Mouse (Mus musculus) T-helper 2 cell (primary cell): ENCODE results near the gene Auts2.

Experiments
- in situ Hi-C: fragments of 300-600 bp; cut with MboI, MseI; formaldehyde crosslinking; loops from one replicate; pipeline ENCODE4 v1.15.1; 2025; ENCODE audit warnings: high pct_unique_total_duplicates

The Auts2 gene

DNA sequence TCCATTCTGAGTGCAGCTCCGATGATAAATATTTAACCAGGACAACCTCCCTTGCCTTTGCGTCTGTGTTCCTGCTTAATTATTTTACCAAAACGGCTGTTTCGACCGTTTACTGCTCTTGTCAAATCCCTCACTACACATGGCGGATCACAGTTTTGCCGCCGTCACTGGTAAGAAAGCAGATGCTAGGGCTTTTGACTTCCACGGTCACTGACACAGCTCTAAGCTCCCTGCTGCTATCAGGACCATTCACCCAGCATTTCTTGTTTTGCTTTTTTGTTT, 698.7 kb downstream of the Auts2 start:
- in situ Hi-C loops = no loop called here

DNA sequence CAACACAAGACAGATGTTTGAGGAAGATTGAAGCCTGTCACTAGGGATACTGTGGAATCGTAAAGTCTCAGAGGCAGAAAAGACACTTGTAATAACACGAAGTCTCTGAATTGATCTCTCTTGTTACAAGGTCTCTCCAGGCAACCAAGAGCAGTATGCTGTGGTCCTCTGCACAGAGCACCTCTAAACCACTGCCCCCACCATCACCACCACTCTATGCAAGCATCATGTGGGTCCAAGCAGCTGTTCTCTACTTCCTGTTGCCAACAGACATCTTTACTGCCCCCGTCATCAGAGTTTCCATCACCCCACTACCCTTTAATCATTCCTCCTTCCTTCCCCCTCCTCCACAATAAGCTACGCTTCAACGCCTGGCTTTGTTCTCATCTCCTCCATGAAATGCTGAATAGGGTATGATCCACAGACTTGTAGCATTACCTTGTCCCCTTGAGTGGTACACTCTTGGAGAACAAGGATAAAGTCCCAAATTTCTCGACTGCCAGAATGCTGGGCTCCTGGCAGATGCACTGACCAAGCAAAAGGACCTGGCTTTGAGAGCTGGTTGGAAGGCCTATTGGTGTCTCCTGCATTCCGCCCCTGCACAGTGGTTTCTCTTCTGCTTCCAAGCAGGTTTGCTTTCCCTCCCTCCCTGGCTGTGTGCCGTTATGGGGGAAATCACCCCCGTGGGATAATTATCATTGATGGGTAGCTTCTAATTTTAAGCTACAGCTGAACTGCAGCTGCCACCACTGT, 699.2 kb downstream of the Auts2 start:
- in situ Hi-C loops = no loop called here

DNA sequence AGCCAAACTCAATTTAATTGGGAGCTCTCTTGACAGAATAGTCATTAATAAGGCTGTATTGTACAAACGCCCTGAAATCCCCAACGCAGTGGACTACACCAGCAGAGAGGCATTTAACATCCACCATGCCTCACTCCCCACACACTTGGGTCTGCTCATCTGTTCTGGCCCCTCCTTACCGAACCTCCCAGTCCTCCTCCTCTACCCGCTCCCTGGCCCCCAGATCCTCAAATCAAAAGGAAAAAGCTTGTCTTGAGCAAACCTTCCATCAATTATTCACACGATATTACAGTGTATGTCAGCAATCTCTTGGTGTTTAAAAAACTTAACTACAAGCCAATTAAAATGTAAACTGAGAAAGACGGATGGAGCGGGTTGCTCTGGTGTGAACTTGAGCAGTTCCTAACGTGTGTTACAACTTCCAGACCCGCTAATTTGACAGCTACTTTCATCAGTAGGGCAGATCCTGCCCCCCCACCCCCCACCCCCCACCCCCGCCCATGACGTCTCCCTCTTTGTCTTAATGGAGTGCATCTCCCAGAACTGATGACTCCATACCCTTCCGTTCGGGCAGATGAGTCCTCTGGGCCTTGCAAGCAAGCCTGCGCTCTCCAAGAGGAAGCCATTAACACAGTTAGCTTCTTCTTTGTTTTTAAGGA, 703.4 kb downstream of the Auts2 start:
- in situ Hi-C loops = no loop called here

DNA sequence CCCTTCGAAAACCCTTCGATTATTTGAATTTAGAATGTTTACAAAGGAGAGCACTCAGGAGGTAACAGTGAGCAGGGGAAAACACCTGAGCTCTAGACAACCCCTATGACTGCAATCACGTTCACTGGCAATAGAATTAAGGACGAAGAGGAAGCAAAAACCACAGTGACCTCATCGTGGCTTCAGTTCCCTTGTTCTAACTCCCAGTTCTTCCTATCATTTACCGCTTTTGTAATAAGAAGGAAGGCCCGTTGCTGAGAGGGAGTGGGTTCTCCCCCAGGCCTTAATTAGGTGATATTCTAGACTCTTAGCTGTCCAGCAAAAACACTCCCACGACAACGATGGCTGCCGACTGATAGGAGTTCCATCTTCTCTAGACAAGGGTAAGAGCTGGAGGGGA, 704.1 kb downstream of the Auts2 start:
- in situ Hi-C loops = no loop called here

DNA sequence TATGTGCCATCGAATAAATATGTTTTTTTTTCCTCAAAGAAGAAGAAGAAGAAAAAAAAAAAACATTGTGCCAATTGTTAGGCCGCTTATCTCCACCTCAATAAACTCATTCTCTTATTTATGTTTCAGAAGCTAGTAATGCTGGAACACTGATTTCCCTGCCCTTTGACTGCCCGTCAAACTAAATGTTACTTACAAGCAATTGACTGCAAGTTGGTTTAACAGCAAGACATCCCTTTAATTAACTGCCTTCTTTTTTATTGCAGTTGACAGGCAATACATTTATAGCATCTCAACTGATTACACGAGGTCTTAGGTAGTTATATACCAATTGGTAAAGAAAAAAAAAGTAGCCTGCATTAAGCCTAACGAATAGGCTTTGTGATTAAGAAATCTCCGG, 705.1 kb downstream of the Auts2 start:
- in situ Hi-C loops = no loop called here

DNA sequence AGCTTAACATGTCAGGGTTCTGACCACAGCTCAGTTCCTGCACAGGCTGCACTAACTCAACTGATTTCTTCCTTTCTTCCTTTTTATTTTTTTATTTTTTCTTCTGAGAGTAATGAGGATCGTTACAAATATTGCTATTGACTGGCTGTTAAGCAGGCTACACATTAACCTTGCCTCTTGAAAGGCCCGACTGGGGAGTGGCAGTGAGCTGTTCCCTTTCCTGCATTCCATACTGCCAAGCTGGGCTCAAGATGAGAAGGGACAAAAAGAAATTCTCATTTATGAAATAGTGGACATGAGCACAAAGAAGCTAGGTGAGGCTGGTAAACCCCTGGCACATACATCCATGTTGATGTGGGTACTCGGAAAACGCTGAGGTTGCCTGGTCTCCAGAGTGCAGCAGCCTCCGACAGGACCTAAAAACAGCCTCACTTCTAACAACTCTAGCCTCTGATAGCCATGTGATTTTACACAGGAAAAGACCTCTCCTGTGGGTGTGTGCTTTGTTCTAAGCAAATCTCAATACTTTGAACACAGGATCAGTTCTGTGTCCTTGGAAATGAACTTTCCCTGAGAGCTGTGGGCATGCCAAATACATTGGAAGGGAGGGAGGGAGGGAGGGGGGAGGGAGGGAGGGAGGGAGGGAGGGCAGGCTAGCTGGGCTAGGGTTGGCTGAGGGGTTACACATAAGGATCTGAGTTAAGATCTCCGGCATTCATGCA, 707.0 kb downstream of the Auts2 start:
- in situ Hi-C loops = no loop called here

DNA sequence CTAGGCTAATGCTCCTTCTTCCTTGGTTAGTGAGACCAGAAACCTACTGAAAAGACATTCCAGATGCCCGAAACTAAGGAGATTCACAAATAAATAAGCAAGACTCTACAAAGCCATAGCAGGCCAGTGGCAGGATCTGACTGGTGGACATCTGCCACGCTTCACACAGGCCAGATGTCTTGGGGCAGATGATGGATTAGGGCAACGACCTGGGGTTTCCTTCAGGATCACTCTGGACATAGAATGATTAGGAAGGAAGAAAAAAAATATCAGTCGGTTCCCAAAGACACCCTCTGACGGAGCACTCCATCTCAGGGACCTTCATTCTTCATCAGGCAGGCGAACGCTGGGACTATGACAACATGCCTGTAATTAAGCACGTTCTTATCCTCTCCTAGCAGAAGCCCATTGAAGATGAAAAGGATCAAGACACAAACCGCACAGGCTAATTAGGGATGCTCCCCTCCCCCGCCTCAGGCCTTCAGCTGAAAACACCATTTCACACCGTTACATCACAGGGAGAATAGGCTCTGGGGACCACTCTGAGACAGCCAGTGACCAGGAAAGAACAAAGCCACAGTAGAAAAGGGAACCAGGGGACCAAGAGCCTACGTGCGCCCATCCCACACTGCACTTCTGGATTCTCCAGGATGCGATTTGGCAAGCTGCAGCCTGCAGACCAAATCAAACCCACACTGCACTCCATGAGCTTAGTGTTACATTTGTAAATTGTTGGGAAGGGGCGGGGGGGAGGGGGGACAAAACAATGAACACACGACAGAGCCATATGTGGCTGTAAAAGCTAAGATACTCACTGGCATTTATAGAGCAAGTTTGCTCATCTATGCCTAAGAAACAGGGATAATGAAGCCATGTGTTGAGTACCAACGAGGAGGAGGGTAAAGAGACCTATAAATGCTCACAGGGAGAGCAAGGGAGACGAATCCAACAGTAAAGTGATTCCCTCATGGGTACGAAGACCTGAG, 710.0 kb downstream of the Auts2 start:
- in situ Hi-C loops = no loop called here

DNA sequence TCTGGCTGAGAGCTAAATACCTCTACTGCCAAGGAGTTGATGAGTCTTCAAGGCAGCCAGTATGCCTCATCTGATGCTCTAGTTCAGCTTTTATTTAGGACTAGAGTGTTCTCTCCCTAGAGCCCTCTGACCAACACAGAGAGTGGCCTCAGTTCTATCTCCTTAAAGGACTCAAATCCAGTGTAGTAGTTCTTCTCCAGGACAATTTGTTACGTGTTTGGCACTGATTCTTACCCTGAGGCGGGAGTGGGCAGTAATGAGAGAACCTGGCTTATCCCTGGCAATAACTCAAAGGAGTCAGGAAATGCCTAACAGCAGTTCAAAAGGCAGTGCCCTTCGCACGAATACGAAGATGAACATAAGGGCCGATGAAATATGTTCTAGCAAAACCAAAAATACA, 713.0 kb downstream of the Auts2 start:
- in situ Hi-C loops = no loop called here

DNA sequence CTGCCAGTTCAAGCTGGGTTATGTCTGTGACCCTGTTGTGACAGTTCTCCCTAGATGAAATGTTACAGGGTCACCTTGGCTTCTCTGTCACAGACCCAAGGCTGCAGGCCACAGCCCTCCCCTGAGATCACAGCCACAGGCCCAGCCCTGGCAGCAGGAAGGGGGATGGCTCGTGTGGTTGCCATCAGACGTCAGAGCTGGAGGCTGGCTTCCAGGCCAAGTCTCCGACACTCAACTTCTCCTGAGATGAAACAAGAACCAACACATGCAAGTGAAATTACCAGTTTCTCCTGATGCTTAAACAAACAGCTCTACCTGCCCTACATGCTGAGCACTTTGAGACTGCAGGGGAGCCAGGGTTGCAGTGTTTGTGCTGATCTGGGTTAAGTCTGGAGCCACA, 713.9 kb downstream of the Auts2 start:
- in situ Hi-C loops = no loop called here

DNA sequence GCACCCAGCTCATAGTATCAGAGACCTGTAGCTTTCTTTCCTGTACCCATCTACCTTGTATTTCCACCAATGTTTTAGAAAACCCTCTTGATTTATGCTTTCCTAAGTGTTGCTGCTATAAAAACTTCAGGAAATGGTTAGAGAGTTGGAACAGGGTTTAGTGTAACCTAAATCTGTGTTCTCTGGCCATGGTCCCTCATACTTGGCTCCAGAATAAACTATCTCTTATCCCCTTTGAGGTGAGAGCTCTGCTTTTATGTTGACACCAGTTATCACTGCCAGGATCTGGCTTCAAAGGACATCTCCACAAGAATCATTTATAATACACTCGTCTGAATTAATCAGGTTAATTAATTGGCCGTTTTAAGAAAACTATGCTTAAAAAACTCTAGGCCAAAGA, 714.5 kb downstream of the Auts2 start:
- in situ Hi-C loops = no loop called here

DNA sequence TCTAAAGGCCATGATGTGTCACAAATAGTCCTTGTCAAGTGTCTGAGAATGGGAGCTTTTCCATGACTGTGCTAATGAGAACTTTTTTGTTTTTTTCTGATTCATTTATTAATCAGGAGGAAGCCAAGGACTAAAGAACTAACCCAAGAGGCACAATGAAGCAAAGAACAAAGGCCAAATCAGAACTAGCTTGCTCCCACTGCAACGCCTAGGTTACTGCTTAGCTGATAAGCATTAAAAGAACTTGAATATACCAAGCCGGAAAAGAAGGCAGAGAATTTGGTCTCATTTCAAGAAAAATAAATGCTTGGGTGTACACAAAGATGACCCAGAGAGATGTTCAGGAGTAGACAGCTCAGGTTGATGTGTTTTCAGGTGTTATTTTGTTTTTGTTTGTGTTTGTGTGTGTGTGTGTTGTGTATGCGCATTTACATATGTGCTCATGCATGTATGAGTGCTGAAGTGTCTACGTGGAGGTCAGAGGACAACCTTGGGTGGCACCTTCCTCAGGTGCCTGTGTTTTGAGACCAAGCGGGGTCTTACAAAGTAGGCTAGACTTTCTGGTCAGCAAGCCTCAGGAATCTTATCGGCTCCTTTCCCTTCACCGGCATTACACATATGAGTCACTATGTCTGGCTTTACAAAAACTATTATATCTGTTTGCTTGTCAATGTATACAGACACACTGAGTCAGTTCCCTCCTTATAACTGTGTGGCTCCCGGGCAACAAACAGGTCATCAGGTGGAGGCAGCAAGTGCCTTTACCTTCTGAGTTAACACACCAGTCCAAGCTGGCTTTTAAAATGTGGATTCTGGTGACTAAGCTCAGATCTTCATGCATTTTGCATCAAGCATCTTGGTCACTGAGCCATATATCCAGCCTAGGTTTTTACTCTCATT, 716.5 kb downstream of the Auts2 start:
- in situ Hi-C loops = no loop called here

DNA sequence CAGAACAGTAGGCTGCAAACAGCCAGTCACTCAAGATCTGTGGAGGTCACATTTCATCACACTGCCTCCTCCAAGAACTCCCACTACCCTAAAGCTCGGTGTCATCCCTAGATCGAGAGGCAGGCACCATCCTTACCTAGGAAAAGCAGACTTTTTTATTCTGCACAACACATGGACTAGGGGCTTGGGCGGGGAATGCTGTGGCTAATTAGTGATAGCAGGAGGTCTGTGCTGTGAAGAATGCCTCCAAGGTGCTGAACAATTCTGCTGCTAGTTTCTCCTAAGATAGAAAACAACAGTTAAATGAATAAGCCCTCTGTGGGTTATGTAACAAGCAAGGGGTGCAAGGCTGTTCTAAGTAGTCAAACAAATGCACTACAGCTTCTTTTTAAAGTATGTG, 717.7 kb downstream of the Auts2 start:
- in situ Hi-C loops = no loop called here

DNA sequence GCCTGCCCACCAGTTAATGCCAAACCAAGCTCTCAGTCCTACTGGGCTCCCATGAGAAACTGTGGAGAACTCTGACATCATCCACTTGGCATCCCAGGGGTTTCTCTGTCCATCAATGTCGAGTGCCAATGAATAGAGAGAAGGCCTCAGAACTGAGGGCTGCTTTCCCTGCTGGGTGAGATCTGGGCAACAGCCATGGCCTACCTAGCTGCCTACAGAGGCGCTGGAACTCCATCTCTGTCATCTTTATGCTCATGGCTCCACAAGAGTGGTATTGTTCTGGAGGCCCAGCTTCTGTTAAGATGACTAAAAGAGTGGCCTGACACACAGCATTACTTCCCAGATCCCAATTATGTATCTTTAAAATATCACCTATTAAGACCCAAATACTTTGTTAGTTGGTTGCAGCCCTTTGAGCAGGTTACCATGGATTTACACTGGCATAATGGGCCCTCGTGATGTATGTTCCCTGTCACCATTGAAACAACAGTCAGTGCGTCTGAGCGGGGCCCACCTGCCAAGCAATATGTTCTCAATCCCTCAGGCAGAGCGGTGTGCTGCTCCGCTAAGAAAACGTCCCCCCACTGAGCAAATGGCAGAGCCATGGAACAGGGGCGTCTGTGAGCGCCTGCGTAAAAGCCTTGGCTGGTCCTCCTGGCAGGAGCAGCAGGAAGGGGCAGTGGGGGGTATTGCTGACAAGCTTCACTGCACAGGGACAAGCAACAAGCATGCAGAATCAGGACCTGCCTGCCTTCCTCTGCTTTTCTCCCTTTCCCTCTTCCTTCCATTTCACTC, 718.8 kb downstream of the Auts2 start:
- in situ Hi-C loops = no loop called here

DNA sequence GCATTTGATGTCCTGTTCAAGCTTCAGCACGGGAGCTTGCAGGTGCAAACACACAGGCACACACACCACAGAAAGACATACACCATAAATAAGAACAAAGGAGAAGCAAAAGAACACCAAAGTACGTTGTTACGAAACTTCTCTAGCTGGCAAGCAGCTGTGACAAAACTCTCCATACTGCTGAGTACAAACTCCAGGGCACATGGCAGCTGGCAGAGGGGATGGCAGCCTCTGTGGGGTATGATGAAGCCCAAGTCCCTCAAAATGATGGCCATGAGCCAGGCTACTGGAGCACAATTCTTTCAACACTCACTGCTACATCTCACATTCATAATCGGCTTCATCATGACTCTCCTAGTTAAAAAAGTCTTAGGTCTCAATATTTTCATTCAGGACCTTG, 721.7 kb downstream of the Auts2 start:
- in situ Hi-C loops = no loop called here

DNA sequence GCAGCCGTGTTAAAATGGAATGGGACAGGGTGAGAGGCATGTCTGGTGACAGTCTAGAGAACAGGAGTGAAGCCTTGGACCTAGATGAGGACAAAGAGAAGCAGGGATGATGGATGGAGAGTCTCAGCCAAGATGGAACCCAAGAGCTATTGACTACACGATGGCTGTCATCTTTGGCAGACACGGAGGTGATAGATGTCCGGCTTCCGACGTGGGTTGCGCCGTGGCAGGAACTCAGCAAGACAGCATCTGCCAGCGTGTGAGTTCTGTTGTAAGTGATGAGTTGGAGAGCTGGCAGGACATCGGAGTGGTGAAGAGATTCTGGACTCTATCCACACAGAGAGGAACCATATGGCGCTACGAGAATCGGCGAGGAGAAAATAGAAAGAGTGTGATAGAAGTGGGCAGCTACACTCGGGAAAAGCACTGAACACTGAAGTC, 723.9 kb downstream of the Auts2 start:
- in situ Hi-C loops = no loop called here

DNA sequence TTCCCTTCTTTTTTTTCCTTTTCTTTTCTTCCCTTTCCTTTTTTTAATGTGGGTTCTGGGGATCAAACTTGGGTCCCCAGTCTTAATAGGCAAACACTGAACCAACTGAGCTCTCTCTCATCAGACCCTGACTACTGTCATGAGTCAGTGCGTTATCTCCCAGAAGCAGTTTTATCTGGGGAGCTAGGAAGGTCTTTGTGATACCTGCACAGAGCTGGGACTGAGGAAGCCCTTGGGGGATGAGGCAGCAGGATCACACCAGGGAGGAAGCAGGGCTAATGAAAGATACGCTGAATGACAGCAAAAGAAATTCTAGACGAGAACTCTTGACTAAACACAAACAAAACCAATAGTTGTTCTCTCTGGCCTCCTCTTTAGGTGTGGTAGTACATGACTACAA, 727.6 kb downstream of the Auts2 start:
- in situ Hi-C loops = no loop called here

DNA sequence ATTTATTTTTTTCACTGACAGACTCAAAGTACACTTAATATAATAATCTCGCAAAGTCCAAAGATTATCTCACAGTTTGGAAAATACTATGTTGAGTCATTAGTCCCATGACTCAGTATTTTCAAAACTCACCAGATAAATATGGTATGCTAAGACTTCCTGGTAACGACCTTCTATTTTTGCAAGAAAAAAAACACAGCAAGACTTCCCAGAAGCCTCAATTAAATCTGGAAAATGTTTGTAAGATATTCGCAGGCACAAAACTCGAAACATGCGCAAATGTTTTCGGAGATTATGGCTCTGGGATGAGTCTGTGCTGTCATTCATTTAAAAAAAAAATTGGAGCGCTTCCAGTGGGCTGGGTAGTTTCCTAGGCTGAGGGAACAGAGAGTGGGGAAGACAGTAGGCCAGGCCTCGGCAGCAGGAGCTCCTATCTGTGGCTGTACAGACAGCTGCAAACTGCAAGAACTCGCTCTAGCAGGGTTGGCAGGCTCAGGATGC, 728.6 kb downstream of the Auts2 start:
- in situ Hi-C loops = no loop called here

DNA sequence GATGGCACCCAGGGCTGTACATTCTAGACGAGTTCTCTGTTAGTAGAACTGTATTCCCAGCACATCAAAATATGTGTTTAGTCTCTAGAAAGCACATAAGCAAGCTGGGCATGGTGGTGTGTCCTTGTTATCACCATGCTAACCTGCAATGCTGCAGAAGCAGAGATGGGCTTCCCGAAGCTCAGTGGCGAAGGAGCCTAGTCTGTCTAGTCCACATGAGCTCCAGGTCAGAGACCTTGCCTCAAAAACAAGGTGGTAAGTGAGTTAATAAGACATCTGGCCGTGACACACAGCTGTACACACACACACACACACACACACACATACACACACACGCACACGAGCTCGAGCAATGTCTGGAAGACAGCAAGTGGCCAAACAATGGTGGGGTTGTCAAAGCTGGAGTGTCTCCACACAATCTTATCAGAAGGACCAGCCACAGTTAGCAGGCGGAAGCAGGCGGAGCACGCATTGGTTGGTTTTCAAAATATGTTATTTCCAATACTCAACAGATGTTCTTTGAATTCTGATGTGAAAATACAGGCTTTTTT, 729.1 kb downstream of the Auts2 start:
- in situ Hi-C loops = no loop called here

DNA sequence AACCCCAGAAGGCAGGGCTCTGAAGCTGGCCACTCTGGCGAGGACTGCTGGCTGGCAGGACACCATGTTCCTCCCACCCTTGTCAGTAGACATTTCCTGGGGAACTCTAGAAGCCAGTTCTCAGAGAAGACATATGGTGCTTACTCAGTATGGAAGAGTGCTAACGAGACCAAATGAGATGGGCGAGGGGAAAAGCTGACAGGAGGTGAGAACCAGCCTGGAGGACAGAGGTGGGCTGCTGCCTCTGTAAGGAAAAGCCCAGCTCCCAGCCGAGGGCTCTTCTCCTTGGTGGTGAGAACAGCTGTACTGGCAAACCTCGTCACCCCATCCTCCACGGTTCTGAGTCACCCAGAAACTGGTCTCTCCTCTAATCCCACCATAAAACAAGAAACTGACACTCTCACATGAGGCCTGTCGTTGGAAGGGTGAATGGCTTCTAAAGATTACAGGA, 729.8 kb downstream of the Auts2 start:
- in situ Hi-C loops = no loop called here
